Mouse (Mus musculus) layer of hippocampus, postnatal 10 days (tissue): Measurements from ENCODE around the gene Cyb5r4. TPM values are rescaled to one million over a fixed set of nuclear protein-coding genes. Genes with fewer than 3 reads are reported as not detected.
"Not testable (repeated sequence)": the region's sequence is repeated elsewhere in the genome, so short reads cannot be mapped to it uniquely, and the experiment has no call there.

Experiments
- DNase-seq, 2 experiments: peaks; one replicate each; pipeline ENCODE4 v3.0.0; 2021; ENCODE audit warnings: low spot score in 2 of 2
- long read RNA-seq: library from polyadenylated mRNA; stranded (forward); transcript quantifications from one replicate; pipeline ENCODE4 v2.0.0, GENCODE M21; 2023
- total RNA-seq, 2 experiments: library from RNA; stranded (reverse); gene quantifications; 2 replicates each; pipeline ENCODE4 v1.2.3; 2021

The Cyb5r4 gene
- total RNA-seq: 10 to 100 TPM; 26.0 to 31.9 TPM
- long read RNA-seq, transcript Cyb5r4-201 (16 exons, 2,644 nt): major isoform, 49 of 65 reads
- long read RNA-seq, partial matches to known transcripts: 1 of 65 reads
- long read RNA-seq, other reads (novel, unspliced or antisense): 15 of 65 reads

DNA sequence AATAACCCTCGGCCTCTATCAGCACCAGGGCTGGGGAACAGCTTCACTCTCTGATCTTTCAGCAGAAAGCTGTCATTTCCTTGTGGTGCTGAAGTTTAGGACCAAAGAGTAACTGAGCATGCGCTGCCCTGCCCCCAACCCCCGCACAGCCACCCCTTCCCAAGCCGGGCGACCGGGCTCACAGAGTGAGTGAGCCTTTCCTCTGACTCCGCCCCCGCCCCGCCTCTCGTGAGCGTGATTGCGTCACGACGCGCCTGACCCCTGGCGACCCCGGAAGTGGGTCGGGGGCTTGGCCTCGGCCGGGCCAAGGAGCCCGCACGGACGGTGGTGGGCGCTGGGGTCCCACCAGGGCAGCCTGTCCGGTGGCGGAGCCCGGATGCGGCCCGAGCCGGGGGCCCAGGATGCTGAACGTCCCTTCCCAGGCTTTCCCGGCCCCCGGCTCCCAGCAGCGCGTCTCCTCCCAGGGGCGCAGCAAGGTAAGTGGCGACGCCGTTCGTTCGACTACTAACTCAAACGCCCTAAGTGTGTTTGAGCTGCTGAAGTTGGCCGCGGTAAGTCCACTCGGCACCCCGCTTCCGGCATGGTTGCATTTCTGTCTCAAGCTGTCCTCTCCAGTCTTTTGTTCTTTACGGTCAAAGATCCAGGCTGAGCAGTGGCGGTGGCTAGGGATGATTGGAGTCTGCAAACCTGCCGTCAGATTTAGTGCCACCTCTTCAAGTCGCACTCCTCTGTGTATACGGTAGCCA is at the start of gene Cyb5r4:
Gene Cyb5r4 (plus strand): TSS at position 237 of the 746 bp plus-strand sequence.
- peak; percentile 96 to 97 for DNase-seq

DNA sequence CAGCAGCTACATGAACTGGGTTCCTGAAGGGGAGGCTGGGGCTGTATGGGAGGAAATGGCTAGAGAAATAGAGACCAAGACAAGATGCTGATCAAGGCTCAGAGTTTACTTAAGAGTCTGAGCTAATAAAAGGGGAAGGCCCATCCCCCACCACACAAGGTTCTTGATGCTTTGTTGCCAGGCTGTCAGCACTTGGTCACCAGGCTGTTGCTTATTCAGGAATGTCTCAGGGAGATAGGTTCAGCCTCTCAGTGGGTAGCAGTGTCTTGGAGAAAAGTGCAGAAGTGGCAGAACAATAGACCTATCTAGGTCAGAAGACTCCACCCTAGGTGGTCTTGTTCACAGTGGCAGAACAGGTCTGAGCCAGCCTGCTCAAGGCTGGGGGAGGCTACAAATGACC is 49.3 kb upstream of the Cyb5r4 start:
- DNase-seq: not testable (repeated sequence)

DNA sequence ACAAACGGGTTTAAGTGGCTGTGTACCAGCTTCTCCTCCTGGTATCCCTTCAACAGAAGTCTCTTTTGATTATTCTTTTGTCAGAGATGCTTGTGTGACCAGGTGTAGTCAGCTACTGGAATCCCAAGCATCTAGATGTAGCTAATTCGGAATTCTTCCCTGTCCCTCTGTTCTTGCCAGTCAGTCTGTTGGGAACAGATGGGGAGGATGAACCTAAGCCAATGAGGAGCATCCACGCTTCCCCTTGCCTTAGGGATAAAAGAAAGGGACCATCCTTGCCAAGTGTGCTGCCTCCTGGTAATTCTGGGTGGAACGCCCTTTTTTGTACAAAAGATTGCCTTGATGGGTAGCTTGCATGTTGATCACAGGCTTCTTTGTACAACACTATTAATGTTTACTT is 48.3 kb upstream of the Cyb5r4 start:
- no peak for DNase-seq

DNA sequence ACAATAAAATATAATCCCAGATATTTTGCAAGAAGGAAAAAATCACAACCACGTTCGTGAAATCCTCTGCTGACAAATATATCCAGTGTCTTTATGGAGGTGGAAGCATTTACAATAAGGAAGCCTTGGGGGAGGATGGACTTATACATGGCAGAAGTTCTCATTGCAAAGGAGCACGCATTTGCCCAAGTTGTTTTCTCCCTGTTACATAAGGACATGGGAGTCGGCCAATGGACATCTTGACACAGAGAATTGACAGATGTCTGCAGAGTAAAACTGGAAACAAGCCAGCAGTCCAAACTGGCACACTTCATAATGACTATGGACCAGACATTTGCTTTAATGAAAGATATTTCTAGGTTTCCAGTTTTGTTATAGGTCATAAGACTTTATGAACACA is 44.9 kb upstream of the Cyb5r4 start:
- peak in 1 of 2 experiments; percentile 25 for DNase-seq

DNA sequence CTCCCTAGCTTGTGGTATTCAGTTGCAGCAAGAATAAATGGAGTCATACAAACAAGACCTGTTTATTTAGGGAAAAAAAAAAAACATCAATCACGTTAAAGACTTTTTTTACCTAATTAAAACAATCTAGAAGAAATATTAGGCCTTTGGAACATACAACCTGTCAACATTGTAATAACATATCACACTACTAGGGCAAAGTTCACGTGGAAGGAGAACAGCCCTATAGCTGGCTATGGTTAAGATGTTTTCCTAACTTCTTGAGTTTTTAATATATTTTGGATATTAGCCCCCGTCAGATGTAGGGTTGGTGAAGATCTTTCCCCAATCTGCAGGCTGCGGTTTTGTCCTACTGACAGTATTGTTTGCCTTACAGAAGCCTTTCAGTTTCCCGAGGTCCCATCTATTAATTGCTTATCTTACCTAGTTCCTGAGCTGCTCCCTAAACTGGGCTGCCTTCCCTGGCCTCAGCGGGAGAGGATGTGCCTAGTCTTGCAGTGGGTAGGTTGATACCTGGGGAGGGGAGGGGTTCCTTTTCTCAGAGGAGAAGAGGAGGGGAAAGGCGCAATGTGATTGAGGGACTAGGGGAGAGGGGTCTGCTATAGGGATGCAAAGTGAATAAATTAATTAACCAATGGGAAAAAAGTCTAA is 43.4 kb upstream of the Cyb5r4 start:
- no peak for DNase-seq

DNA sequence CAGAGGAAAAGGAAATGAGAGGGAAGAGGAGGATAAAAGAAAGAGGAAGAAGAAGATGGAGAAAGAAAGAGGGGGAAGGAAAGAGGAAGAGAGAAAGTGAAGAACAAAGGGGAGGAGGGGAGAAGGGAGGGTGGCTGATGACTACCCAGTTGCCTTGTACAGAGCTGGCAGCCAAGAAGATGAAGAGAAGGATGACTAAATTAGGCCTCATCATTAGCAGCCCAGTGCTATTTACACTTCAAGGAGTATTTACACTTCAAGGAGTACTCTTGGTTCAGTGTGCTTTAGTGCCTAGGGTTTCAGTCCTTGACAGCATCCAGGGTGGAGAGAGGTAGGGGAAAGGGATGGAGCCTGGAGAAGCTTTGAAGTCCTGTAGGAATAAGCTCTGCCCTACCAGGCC is 41.8 kb upstream of the Cyb5r4 start:
- DNase-seq: no peak

DNA sequence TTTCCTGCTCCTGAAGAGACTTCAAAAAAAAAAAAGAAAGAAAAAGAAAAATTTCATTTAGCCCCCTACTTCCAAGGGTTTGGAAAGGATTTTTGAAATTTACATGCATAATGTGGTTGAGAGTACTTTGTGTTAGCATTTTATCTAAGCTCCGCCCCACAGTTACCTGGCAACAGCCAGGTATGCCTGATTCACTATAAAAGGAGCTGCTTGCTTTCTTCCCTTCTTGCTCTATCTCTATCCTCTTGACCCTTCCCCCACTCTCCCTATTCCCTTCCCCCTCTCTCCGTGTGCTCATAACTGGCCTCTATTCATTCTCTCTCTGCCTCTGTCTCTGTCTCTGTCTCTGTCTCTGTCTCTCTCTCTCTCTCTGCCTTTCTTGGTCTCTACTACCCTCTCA is 40.9 kb upstream of the Cyb5r4 start:
- no peak for DNase-seq

DNA sequence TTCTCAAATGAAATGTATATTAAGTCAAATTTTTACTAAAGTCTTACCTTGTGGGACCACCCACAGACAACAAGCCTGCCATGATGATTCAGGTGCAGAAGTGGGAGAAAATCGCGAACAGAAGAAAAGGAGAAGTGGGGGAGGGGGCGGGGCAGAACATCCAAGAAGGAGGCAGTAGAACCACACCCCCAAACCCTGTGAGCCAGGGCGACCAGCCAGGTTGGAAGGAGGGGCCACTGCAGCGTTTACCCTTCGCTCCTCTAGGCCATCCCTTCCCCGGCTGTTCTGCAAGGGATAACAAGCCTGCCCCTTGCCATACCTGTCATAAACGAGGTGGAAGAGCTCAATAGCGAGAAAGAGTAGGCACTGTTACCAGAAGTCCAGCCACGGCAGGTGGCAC is 40.3 kb upstream of the Cyb5r4 start:
- no peak for DNase-seq

DNA sequence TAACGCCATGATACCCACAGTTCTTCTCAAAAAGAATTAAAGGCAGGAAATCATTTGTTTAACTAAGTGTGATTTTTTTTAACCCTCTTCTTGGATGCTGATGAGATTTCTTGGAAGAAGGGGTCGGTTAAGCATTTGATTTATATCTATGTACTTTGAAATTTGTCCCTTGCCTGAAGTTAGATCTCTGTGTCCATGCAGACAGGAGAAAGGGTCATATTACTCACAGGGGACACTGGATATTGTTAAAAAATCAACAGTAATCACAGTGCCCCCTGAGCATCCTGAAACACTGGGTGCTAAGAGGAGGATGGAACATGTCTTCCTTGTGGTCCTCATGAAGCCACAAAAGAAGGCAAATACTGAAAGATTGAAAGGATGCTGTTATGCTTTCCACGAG is 37.2 kb upstream of the Cyb5r4 start:
- no peak for DNase-seq

DNA sequence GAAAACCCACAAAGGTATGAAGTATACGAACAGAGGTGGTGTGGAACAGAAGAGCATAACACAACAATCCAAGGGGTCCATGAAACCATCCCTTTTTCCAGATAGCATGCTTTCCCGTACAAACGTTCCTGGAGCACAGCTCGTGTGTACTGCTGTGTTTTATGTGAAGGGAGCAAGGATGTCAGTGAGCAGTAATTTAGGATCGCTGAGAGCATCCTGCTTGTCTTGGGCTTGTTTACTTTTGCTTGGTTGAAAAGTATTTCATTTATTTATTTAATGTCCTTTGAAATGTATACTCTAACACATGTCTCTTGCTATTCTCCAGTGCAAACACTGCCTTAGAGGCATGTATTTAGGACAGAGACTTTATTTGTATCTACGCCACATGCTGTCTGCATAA is 36.7 kb upstream of the Cyb5r4 start:
- no peak for DNase-seq

DNA sequence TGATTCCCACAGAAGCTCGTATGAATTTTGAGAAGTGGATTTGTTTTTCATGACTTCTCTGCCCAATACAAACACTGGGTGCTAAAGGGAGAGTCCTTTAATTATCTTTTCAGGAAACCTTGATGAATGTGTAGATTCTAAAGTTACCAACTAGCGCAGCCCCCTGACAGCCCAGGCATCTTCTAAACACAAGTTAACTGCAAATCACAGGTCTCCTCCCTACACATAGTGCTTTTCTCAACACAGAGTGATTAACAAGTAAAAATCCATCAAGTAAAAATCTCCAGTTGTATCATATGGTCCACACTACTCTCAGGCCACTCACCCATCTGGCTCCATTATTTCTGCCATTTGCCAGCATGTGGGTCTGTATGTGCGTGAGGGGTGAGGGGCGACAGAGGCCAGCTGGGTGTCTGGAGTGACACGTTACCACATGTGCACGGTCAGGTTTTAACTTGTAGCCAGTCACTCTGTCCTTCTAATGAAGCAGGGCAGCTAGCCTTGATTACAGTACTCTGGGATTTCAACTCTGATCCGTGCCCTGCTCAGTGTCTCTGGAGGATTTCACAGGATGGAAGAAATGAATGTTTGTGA is 35.0 kb upstream of the Cyb5r4 start:
- DNase-seq: no peak

DNA sequence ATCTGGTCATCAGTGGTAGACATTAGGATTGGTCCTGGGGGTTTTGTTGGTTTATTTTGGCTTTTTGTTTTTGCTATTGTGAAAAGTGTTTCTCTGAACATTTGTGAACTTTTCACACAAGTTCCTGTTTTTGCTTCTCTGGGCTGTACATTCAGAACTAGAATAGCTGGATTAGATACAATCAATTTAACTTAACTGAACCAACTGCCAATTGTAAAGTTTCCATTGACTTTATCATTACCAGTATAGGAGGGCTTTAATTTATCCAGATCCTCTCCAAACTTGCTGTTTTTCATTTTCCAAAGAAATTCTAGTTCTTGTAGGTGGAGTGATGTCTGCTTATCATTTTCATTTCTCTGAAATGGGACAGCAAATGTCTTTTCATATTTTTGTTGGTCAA is 32.0 kb upstream of the Cyb5r4 start:
- DNase-seq: no peak

DNA sequence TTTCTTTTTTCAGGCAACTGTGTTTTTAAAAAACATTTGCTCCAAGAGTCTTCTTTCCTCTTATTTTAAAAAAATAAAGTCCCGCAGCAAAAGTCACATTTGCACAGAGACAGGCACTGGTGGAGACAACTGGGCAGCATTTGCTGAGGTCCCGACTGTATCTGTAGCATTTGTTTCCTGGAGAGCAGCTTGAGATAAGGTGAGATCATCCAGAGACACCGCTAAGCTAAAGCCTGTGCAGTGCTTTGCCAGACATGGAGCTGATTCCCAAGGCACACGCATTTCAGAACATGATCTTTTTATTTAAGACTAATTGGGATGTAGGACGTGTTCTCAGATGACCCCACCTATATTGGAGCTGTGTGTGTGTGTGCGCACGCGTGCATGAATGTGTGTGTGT is 30.1 kb upstream of the Cyb5r4 start:
- no peak for DNase-seq

DNA sequence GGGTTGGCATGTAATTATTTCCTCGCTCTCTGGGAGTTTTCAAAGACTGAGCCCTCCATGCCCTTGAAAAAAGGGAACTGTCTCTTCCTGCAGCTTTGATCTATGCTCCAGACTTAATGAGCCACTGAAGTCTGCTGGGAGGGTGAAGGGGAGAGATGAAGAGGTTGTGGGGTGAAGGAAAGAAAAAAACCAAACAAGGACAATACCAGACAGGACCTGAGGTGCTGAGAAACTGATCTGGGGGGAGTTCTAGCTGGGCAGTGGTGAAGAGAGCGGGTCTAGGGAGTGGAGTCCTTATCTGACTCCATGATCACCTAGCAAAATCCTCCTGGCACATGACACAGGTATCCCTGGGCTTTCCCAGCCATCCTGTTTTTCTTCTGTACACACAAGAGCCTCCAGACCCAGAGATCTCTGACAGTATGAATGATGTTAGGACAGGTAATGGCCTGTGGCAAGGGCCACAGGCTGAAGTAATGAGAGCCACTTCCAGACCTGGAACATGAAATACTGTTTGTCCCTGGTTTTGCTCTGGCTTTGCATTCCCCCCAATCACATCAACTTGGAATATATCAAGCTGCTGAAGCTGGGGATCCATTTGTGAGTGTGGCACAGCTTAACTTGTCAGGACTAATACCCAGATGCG is 24.6 kb upstream of the Cyb5r4 start:
- DNase-seq: no peak

DNA sequence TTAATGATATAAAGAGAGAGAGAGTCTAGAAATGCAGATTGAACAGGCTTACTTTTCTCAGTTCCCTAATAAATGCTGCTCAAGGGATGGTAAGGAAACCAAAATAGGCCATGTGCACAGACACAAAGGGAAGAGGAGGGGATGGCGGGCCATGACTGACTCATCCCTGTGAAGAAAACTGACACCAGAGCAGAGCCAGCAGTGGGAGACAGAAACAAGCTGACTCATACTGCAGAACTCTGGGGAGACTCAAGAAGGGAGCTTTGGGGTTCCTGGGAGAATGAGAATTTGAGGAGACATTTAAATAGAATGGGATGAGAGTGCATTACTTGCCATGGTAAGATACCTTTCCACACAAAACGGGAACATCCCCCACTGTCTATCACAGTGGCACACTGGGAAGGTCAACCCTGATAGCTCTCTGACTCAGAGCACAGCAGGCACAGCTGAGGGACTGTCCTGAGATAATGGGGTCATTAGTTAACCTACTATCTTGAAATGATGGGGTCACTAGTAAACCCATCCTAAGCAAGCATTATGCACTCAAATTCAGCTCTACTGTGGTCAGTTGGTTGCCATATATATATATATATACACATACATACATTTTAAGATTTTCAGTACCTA is 21.7 kb upstream of the Cyb5r4 start:
- DNase-seq: no peak

DNA sequence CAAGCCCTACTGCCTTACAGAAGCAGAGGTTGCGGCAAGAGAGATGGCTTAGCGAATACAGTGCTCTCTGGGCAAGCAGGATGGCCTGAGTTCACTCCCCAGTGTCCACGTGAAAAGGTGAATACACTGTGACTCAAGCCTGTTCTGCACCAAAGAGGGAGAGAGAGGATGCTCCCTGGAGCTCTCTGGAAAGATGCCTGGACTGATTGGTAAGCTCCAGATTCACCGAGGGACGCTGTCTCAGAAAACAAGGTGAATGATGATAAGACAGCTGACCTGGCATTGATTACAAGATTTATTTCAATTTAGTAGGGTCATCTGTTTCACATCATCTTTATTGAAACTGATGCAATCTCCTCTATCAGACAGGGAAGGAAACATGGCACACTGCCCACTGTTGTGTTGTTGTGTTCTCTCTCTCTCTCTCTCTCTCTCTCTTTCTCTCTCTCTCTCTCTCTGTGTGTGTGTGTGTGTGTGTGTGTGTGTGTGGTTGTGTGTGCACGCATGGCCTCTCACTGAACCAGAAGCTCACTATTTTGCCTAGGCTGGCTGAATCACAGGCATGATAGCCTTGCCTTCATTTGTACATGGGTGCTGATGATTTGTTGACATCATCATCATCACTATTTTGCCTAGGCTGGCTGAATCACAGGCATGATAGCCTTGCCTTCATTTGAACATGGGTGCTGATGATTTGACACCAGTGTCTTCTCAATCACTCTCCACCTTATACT is 16.9 kb upstream of the Cyb5r4 start:
- no peak for DNase-seq

DNA sequence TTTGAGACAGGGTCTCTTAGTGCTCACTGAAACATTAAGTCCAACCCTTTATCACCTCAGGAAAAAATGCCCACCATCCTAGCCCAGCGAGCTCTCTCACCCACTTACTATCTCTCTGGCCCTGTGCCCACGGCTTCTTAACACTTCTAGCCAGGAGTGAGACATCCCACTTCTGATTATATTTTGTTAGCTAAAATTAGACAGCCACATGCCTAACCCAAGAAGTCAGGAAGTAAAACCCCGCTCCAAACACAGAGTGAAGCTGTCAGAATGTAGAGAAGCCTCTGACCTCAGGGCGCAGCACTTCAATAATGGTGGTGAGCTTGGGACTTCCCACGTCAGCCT is 16.4 kb upstream of the Cyb5r4 start:
- no peak for DNase-seq

DNA sequence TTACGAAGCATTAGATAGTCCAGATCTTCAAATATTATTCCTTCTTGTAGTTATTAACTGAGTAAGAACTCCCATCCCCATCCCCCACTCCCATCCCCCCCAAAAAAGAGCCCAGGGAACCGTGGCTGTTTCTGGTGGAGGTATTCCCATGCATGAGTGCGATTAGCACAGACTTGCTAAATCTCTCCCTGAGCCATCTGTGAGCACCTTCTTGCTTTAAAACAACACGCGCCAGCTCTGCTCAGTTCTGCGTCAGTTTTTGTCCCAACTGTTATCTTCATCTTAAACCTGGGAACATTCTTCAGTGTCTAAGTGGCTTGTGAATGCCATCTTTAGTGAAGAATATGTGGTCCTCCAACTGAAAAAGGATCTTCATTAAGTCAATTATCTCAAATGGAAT is 13.3 kb upstream of the Cyb5r4 start:
- no peak for DNase-seq

DNA sequence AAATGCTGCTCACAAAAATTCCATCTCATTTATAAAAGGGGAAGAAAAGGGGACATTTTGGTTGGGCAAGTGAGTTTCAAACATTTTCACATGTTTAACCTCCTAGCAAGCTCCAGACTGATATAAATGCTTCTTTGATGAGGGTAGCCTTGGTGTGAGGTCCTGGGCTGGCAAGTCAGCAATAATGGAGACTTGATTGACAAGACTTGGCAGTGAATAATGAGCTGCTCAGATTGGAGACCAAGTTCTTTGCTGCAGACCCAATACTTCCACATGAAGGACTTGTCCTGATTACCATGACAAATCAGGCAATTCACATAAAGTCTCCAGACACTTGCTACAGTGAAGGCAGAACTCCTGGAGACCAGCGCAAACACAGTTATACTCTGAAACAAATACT is 12.9 kb upstream of the Cyb5r4 start:
- DNase-seq: no peak

DNA sequence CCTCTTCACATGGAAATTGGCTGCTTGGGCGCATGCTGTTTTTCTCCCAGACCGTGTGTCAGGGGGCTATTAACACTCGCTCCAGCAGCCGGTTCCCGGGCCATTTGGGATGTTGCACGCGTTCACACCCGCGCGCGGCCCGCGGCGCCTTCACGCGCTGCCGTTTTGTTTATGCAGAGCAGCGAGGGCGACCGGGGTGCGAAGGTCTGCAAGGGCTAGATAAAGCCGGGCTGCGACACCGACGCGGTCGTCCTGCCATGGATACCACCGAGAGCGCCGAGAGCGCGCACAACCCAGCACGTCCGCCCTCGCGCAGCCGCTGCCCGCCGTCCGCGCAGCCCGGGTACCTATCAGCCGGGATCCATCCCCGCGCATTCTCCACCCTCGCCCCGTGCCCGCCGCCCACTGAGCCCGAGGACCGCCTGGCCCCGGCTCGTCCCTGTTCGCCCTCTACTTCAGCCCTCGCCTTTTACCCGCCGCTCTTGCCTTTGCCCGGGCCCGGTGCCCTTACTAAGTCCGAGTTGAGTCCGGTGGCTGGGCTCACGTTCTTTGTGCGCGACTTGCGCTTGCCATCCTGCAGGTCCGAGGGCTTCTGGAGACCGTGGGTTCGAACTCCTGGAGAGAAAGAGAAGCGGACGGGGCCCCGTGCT is 6.4 kb upstream of the Cyb5r4 start, which contains the start of gene Ripply2:
Gene Ripply2 (plus strand): TSS at position 250 of the 650 bp plus-strand sequence.
- DNase-seq: peak; percentile 38 to 61
